Mouse (Mus musculus) E14TG2a.4 (cell line): ENCODE results near the gene Pabpc4.

Experiments
- H3K27me3 ChIP-seq: 2 replicates; pipeline ENCODE4 v1.6.1; 2014; ENCODE audit warnings: low read length, control low read depth; ENCODE audit not compliant: insufficient read depth
- H3K36me3 ChIP-seq: 2 replicates; pipeline ENCODE4 v1.6.1; 2014; ENCODE audit warnings: low read length, control low read depth; ENCODE audit not compliant: insufficient read depth
- H3K4me1 ChIP-seq: replicated peaks from 2 replicates; pipeline ENCODE4 v1.6.1; 2014; ENCODE audit warnings: low read depth, low read length, control low read depth
- H3K4me3 ChIP-seq: replicated peaks from 2 replicates; pipeline ENCODE4 v1.5.1; 2014; ENCODE audit warnings: mild to moderate bottlenecking, low read length
- H3K9me3 ChIP-seq: 2 replicates; pipeline ENCODE4 v1.6.1; 2014; ENCODE audit warnings: low read length, control low read depth
- CTCF ChIP-seq: conservative IDR thresholded peaks from 2 replicates; pipeline ENCODE4 v1.5.1; 2014; ENCODE audit warnings: low read length
- NANOG ChIP-seq: IDR thresholded peaks from 2 replicates; pipeline ENCODE4 v1.6.1; 2014; ENCODE audit warnings: borderline replicate concordance, low read length, mixed read lengths
- POU5F1 ChIP-seq: IDR thresholded peaks from 2 replicates; pipeline ENCODE4 v1.6.1; 2014; ENCODE audit warnings: low read length, borderline replicate concordance

Gene Pabpc4

DNA sequence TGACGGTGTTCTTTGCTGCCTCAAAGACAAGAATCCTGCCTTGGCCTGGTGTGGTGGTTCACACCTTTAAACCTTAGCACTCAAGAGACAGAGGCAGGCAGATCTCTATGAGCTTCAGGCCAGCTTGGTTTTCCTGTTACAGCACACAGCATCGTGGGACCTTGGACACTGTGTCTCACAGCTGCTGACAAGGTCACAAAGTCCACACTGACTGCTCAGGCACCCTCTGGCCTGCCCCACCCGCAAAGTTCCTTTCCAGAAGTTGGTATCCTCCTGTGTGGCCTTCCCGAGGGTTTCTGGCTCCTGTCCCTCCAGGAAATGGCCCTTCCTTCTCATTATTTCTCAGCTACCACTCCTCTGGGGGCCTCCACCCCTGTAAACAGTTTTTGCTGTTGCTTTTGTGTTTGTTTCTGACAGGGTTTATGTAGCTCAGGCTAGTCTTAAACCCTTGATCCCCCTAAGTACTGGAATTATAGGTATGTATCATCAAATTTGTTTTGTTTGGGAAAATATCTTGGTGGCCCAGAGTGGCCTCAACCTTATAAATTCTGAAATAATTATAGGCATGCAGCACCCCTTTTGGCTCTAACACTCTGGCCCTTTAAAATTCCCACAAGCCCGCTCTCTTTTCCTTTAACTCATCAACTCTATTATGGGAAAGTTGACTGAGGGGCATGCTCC is at the start of gene Pabpc4:
Pabpc4 (plus strand) TSS at position 631 of the 681 bp plus-strand sequence.
- Histone ChIP-seq H3K9me3 (no peaks in the 10 kb centered on the region), H3K36me3 (no peaks in the 10 kb centered on the region), H3K4me3 (no peak within 1 kb of the TSS), H3K4me1 (peaks cover 20% of the 10 kb centered on the region), H3K27me3 (peaks cover 9% of the 10 kb centered on the region; the same call in 1 of the 2 replicates)
- no peak for TF ChIP-seq NANOG
- TF ChIP-seq CTCF = no peak
- no peak for TF ChIP-seq POU5F1

DNA sequence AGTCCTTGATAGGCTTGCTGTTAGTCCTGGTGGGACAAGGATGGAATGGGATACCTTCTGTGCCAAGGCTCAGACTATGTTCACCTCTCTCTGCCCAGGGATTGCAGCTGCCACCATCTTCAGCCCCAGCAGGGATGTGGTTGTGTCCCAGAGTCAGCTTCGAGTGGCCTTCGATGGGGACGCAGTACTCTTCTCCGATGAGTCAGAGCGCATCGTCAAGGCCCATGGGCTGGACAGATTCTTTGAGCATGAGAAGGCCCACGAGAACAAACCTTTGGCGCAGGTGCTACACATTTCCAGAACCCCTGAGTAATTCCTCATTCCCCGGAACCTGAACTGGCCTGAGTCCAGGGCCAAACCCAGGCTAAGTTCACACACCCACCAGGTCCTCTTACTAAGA is 48.2 kb upstream of the Pabpc4 start:
- no peaks in the 10 kb centered on the region for H3K9me3 ChIP-seq
- H3K27me3 ChIP-seq = peaks cover 70% of the 10 kb centered on the region
- H3K36me3 ChIP-seq = no peaks in the 10 kb centered on the region
- peaks cover 4% of the 10 kb centered on the region; the same call in 1 of the 2 replicates for H3K4me1 ChIP-seq
- H3K4me3 ChIP-seq = no peak overlapping the region
- TF ChIP-seq CTCF (no peak), NANOG (no peak), POU5F1 (no peak)

DNA sequence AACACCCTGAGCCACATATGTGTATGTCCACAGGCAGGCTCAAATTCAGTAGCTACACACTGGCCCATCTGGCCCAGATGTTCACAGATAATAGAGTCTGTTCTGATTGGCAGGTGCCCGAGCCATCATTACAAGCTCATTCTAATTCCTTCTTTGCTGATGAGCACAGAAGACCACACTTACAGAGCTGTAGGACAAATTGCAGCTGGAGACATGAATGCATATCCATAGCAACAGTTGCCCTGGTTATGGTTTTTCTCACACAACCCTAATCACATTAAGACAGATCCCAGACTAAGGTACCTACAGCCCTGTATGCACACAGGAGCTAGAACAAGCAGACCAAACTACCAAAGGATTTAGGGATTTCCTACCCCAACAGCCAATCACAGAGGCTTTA is 46.8 kb upstream of the Pabpc4 start:
- Histone ChIP-seq H3K36me3 (no peaks in the 10 kb centered on the region), H3K4me1 (peaks cover 10% of the 10 kb centered on the region), H3K9me3 (no peaks in the 10 kb centered on the region), H3K27me3 (peaks cover 60% of the 10 kb centered on the region), H3K4me3 (no peak overlapping the region)
- no peak for TF ChIP-seq POU5F1
- no peak for TF ChIP-seq NANOG
- TF ChIP-seq CTCF = no peak

DNA sequence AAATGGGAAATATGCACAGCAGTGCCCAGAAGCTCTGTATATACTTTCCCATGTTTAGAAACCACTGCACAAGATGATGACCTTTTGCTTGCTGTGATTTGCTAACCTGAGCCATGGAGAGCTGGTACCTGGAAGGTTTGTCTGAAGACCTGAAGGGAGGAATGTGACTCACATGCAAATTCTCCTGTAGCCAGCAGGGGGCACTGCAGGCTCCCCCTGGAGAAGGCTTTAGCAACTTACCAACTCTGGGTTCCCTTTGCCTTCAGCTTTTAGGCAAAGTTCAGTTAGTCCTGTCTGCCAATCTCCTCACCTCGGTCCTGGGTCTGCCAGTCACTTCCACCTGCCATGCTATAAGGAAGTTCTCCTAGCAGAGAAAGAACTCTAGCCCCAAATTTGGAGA is 45.4 kb upstream of the Pabpc4 start:
- peaks cover 55% of the 10 kb centered on the region for H3K27me3 ChIP-seq
- TF ChIP-seq POU5F1 (no peak), CTCF (peak; percentile 93), NANOG (no peak)
- H3K4me1 ChIP-seq = peaks cover 13% of the 10 kb centered on the region
- H3K4me3 ChIP-seq = no peak overlapping the region
- H3K9me3 ChIP-seq = no peaks in the 10 kb centered on the region
- H3K36me3 ChIP-seq = no peaks in the 10 kb centered on the region

DNA sequence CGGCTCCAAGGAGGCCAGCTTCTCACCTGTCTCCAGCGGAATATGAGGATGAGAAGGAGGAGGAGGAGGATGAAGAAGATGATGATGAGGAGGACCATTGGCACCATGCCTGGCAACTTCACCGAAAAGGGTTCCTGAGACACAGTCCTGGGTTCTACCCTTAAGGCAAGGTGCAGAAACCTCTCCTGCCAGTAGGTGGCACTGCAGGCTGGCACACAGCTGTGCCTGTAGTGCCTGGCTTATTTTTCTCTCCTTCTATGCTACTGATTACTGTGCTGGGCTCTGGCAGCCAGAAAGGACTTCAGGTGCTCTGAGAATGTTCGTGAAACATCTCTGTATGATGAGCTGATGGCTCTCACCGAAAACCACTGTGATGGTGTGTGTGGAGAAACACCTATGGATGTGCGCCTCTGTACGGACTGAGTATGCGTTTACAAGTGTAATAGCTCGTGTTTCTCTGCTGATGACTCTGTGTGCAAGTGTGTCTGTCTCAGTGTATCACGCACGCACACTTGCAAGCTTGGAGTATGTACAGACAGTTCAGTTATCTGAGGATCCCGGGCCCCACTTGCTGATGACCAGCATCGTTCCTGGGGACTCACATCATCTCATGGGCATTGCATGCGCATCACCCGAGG is 42.3 kb upstream of the Pabpc4 start:
- Histone ChIP-seq H3K9me3 (no peaks in the 10 kb centered on the region), H3K4me1 (peaks cover 13% of the 10 kb centered on the region), H3K36me3 (no peaks in the 10 kb centered on the region), H3K4me3 (no peak overlapping the region), H3K27me3 (peaks cover 31% of the 10 kb centered on the region)
- peak; percentile 94 for TF ChIP-seq CTCF
- TF ChIP-seq POU5F1 = no peak

DNA sequence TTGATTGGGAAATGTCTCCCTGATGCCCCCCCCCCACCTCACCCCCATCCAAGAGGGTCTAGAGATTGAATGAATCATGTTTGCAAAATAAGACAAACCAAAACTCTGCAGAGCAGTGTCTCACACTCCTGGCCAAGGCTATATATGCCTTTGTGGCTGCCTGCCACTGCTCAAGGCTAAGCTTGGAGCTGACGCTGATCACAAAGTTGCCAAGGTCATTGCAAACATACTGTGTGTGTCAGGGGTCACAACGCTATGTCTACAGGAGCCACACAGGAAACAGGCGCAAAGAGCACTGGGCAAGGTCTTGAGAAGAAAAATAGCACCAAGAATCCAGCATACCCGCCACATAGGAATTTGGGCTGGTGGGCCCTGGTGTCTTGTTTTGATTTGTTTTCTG is 41.5 kb upstream of the Pabpc4 start:
- no peak for TF ChIP-seq POU5F1
- TF ChIP-seq NANOG = no peak
- no peak for TF ChIP-seq CTCF
- Histone ChIP-seq H3K36me3 (no peaks in the 10 kb centered on the region), H3K9me3 (no peaks in the 10 kb centered on the region), H3K4me3 (no peak overlapping the region), H3K27me3 (peaks cover 30% of the 10 kb centered on the region), H3K4me1 (peaks cover 13% of the 10 kb centered on the region)

DNA sequence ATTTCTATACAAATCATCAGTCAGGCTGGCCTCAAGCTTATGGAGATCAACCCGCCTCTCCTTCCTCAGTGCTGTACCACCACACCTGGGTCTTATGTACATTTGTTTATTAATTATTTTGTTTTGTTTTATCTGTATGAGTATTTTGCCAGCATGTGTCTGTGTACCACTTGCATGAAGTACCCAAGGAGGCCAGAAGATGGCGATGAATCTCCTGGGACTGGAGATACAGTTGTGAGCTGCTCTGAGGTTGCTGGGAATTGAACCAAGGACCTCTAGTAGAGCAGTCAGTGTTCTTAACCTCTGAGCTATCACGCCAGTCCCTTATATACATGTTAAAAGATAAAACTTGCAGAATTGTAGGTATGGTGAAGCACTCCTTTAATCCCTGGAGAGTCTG is 38.8 kb upstream of the Pabpc4 start:
- peaks cover 9% of the 10 kb centered on the region for H3K4me1 ChIP-seq
- TF ChIP-seq POU5F1 (no peak), CTCF (peak; percentile 73)
- no peak overlapping the region for H3K4me3 ChIP-seq
- peaks cover 37% of the 10 kb centered on the region for H3K27me3 ChIP-seq
- no peaks in the 10 kb centered on the region for H3K9me3 ChIP-seq
- H3K36me3 ChIP-seq = no peaks in the 10 kb centered on the region

DNA sequence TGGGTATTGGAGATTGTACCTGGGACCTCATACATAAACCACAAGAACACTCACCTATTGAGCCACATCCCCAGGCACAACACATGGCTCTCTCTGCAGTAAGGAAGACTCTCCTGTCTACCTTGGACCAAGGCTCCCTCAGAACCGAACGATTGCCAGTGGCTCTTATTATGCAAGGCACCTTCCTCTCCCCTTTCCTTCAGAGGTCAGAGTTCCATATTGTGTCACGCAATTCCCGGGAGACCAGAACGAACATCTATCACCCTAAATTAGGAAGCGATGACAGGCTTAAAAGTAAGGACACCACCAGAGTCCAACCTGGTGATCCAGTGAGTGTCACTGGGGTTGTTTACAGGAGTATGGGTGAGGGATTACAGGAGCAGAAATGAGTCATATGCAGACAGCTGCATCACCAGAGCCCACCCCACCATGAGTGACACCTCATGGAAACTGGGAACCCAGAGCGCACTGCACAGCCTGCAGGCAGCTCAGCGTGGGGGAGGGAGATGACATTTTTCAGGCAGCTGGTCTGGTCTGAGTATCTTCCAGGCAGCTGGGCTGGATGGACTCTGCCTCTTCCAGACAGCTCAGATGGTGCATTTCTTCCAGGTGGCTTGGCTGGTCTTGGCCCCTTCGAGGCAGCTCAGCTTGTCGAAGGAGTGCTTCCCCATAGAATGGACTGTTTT is 36.3 kb upstream of the Pabpc4 start:
- Histone ChIP-seq H3K4me3 (no peak overlapping the region), H3K36me3 (no peaks in the 10 kb centered on the region), H3K27me3 (peaks cover 57% of the 10 kb centered on the region), H3K4me1 (peaks cover 3% of the 10 kb centered on the region; the same call in 1 of the 2 replicates), H3K9me3 (no peaks in the 10 kb centered on the region)
- TF ChIP-seq CTCF (no peak), NANOG (no peak), POU5F1 (no peak)
